Mouse (Mus musculus): ENCODE data around the gene Esrrg. TPM values are rescaled to one million over a fixed set of nuclear protein-coding genes. Genes with fewer than 3 reads are reported as not detected.

Esrrg gene
- polyA plus RNA-seq, 1 experiment from 2014 or later: 27.1 TPM

GRCm38 (mm10) chr1:187825421-187826097 is 217.0 kb downstream of the Esrrg start:
- H3K9me3 ChIP-seq (replicated peaks): no peaks in the 10 kb centered on the region
- H3K4me3 ChIP-seq (replicated peaks): no peak overlapping the region
- H3K4me1 ChIP-seq: peaks cover 43% of the 10 kb centered on the region
- 76% methylated on average over 9 of the region's 9 CpGs for WGBS
- H3K4me2 ChIP-seq: no peak overlapping the region
- H3K27ac ChIP-seq: peak overlapping the region; percentile 29; the same call in 1 of the 2 replicates
- ATAC-seq (replicated peaks; ENCODE audit: low FRiP score): no peak
- no peak overlapping the region for H3K9ac ChIP-seq
- no peaks in the 10 kb centered on the region for H3K36me3 ChIP-seq
- H3K27me3 ChIP-seq: no peaks in the 10 kb centered on the region

DNA sequence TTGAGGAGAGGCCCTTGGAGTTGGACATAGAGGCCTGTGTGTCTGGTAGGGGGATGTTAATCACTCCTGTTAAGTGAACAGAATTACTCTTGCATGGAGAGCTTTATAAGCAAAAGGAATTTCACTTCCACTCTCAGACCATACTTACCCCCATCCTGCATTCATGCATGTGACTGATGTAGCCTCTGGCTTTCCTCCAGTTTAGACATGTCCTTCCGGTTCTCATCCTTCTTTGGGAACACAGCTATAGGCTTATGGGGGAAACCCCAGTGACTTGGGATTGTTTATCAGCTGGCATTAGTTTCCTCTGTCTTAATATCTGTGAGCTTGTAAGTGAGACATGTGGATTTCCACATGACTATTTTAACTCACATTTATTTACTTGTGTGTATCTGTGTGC is 217.5 kb downstream of the Esrrg start:
- H3K9ac ChIP-seq: no peak overlapping the region
- H3K4me1 ChIP-seq: peaks cover 40% of the 10 kb centered on the region
- H3K27me3 ChIP-seq: no peaks in the 10 kb centered on the region
- H3K27ac ChIP-seq: peak overlapping the region; percentile 29; the same call in 1 of the 2 replicates
- no peak overlapping the region for H3K4me2 ChIP-seq
- ATAC-seq (replicated peaks; ENCODE audit: low FRiP score): no peak
- H3K9me3 ChIP-seq (replicated peaks): no peaks in the 10 kb centered on the region
- H3K36me3 ChIP-seq: no peaks in the 10 kb centered on the region
- no peak overlapping the region for H3K4me3 ChIP-seq (replicated peaks)
- 67% methylated on average over 1 of the region's 1 CpGs for WGBS

DNA sequence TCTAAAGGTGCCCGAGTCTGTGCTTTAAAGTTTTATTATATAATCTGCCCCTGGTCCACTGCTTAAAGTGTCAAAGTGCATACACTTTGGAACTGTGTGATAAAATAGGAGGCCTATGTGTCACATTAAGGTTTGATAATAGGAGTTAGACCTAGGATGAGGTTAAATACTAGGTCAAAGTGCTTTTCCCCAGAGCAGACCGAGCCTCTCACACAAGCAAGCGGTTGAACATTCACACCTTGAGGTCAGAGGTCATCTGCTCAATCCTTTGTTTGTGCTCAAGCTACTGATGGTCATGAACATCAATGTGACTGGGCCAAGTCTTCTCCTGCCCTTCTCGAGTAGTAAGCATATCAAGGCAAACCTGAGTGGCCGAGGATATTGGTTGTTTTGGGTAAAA is 218.3 kb downstream of the Esrrg start:
- no peak overlapping the region for H3K9ac ChIP-seq
- no peaks in the 10 kb centered on the region for H3K9me3 ChIP-seq (replicated peaks)
- peaks cover 38% of the 10 kb centered on the region for H3K4me1 ChIP-seq
- no peak overlapping the region for H3K4me3 ChIP-seq (replicated peaks)
- no peak for ATAC-seq (replicated peaks; ENCODE audit: low FRiP score)
- no peak overlapping the region for H3K4me2 ChIP-seq
- no peak overlapping the region for H3K27ac ChIP-seq
- no peaks in the 10 kb centered on the region for H3K36me3 ChIP-seq
- WGBS: 53% methylated on average over 5 of the region's 5 CpGs
- H3K27me3 ChIP-seq: no peaks in the 10 kb centered on the region

- no peaks in the 10 kb centered on the region for H3K27me3 ChIP-seq
- H3K9me3 ChIP-seq (replicated peaks): no peaks in the 10 kb centered on the region
- H3K27ac ChIP-seq: no peak overlapping the region
- no peaks in the 10 kb centered on the region for H3K36me3 ChIP-seq
- WGBS: 68% methylated on average over 7 of the region's 7 CpGs
- no peak overlapping the region for H3K9ac ChIP-seq
- ATAC-seq (replicated peaks; ENCODE audit: low FRiP score): no peak
- no peak overlapping the region for H3K4me2 ChIP-seq
- peaks cover 30% of the 10 kb centered on the region for H3K4me1 ChIP-seq
- no peak overlapping the region for H3K4me3 ChIP-seq (replicated peaks)
These were observed 222.3 kb downstream of the Esrrg start for GRCm38 (mm10) chr1:187830937-187831336.

DNA sequence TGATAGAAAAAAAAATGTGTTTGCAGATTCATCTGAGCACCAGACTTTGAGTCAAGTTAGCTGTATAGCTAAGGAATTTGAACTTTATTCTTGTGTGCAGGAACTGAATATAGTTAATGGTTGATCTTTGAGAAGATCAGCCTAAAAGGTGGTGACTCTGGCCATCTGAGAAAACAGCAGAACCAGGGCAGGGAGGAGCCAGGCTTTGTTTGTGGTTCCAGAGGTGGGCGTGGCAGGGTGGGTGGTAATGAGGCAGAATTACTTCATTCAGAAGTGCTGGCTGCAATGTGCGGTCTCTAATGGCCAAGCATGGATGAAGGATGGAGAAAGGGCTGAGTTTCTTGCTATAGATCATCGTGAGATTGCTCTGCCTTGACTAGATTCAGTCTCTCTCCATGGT is 224.3 kb downstream of the Esrrg start:
- peak; percentile 60; the same call in 1 of the 2 replicates for ATAC-seq (replicated peaks; ENCODE audit: low FRiP score)
- Histone ChIP-seq H3K27ac (no peak overlapping the region), H3K9ac (no peak overlapping the region), H3K27me3 (no peaks in the 10 kb centered on the region), H3K4me2 (no peak overlapping the region), H3K4me1 (peaks cover 25% of the 10 kb centered on the region), H3K9me3 (replicated peaks) (no peaks in the 10 kb centered on the region), H3K36me3 (no peaks in the 10 kb centered on the region), H3K4me3 (replicated peaks) (no peak overlapping the region)
- 26% methylated on average over 3 of the region's 3 CpGs for WGBS

- Histone ChIP-seq H3K27ac (no peak overlapping the region), H3K36me3 (no peaks in the 10 kb centered on the region), H3K4me3 (replicated peaks) (no peak overlapping the region), H3K27me3 (no peaks in the 10 kb centered on the region), H3K9ac (no peak overlapping the region), H3K4me1 (peaks cover 25% of the 10 kb centered on the region), H3K9me3 (replicated peaks) (no peaks in the 10 kb centered on the region), H3K4me2 (no peak overlapping the region)
- ATAC-seq (replicated peaks; ENCODE audit: low FRiP score): no peak
- WGBS: 89% methylated on average over 3 of the region's 3 CpGs
These were observed 226.0 kb downstream of the Esrrg start for GRCm38 (mm10) chr1:187834576-187834975.

DNA sequence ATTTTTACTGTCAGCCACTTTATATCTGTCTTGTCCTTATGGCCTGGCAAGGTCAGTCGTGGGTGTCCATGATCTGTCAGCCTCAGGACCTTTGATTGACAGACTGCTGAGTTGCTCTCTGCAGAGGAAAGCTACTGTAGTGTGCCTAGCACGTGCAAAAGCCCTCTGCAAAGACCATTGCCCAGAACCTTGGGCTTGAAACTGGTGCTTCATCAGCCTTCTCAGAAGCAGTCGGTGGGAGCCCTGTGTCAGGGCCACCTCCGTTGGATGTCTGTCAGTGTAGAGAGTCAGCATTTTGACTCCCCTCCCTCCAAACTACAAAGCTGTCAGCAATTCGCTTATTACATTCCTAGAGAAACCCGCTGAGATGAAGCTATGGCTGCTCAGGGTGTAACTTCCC is 227.8 kb downstream of the Esrrg start:
- no peak overlapping the region for H3K4me2 ChIP-seq
- H3K4me3 ChIP-seq (replicated peaks): no peak overlapping the region
- H3K27me3 ChIP-seq: no peaks in the 10 kb centered on the region
- 36% methylated on average over 6 of the region's 6 CpGs for WGBS
- no peak for ATAC-seq (replicated peaks; ENCODE audit: low FRiP score)
- no peaks in the 10 kb centered on the region for H3K36me3 ChIP-seq
- H3K9ac ChIP-seq: no peak overlapping the region
- no peak overlapping the region for H3K27ac ChIP-seq
- no peaks in the 10 kb centered on the region for H3K9me3 ChIP-seq (replicated peaks)
- H3K4me1 ChIP-seq: peaks cover 21% of the 10 kb centered on the region

DNA sequence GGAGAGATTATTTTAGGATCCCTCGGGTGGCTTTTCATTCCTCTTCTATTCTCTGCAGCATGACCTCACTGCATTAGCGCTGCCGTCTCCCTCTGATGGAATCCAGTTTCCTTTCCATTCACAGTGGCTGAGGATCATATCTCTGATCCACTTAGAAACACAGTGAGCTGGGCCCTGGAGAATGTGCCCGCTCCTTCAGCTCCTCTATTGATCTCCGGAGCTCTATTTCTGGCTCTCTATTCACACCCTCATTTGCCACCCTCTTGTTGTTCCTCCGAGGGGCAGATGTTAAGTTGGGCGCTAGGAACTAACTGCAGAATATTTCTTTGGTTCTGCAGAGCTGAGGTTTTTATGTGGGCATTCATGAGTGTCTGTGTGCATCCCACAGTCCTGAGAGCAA is 228.3 kb downstream of the Esrrg start:
- Histone ChIP-seq H3K9ac (no peak overlapping the region), H3K27me3 (no peaks in the 10 kb centered on the region), H3K4me2 (no peak overlapping the region), H3K36me3 (no peaks in the 10 kb centered on the region), H3K27ac (no peak overlapping the region), H3K9me3 (replicated peaks) (no peaks in the 10 kb centered on the region), H3K4me1 (peaks cover 19% of the 10 kb centered on the region), H3K4me3 (replicated peaks) (no peak overlapping the region)
- WGBS: 21% methylated on average over 7 of the region's 7 CpGs
- ATAC-seq (replicated peaks; ENCODE audit: low FRiP score): no peak

DNA sequence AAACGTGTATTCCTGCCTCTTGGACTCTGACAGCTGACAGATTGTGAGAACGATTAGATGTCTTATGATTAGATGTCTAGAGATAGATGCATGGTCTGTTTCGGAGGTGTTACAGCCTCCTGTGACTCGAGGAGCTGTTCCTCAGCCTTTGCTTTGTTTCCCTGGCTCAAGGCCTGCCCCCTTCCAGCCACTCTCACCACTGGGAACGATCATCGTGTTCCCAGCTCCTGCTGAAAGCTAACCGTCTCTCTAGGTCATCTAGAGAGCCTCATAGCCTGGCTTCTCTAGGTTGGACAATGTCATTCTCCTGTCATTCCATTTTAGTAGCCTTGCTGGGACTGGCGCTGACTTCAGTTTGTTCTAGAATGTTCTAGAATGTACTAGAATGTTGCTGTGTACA is 233.0 kb downstream of the Esrrg start:
- Histone ChIP-seq H3K4me2 (no peak overlapping the region), H3K9me3 (replicated peaks) (no peaks in the 10 kb centered on the region), H3K4me3 (replicated peaks) (no peak overlapping the region), H3K9ac (no peak overlapping the region), H3K4me1 (peaks cover 10% of the 10 kb centered on the region), H3K36me3 (no peaks in the 10 kb centered on the region), H3K27me3 (no peaks in the 10 kb centered on the region), H3K27ac (no peak overlapping the region)
- 79% methylated on average over 8 of the region's 8 CpGs for WGBS
- no peak for ATAC-seq (replicated peaks; ENCODE audit: low FRiP score)

DNA sequence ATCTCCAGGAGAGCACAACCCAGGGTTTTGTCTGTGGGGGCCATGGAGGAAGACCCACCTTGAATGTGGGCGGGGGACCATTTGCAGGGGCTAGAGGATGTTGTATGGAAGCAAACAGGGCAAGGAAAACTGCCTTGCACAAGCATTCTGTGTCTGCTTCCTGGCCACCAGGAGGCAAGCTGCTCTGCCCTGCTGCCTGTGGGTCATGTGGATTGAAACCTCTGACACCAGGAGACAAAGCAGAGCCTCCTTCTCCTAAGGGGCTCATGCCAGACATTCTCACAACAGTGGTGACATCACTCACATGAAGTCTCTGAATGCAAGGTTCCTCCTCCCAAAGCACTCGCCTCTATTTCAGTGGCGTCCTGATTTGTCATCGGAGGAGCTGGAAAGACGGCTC is 234.1 kb downstream of the Esrrg start:
- Histone ChIP-seq H3K4me1 (peaks cover 9% of the 10 kb centered on the region), H3K27me3 (no peaks in the 10 kb centered on the region), H3K4me3 (replicated peaks) (no peak overlapping the region), H3K27ac (no peak overlapping the region), H3K9ac (no peak overlapping the region), H3K9me3 (replicated peaks) (no peaks in the 10 kb centered on the region), H3K4me2 (no peak overlapping the region), H3K36me3 (no peaks in the 10 kb centered on the region)
- no peak for ATAC-seq (replicated peaks; ENCODE audit: low FRiP score)
- WGBS: 95% methylated on average over 5 of the region's 5 CpGs

DNA sequence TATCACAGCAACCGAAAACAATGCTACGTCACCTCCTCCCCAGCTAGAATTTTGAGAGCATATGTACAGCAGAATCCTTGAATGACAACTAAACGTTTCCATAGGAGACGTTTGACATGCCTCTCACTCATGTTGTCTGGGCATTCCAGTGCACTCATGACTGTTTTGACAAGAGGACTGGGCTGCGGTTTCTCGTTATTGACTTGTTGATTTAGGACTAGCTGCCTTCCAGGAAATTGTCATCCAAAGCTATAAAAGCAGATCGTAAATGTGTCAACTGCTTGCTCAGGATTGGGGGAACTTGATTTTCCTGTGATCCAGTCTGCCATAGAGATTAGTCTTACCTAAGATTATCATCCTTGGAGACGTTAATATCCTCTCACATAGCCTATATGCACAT is 245.6 kb downstream of the Esrrg start:
- Histone ChIP-seq H3K4me3 (replicated peaks) (no peak overlapping the region), H3K9me3 (replicated peaks) (no peaks in the 10 kb centered on the region), H3K4me2 (no peak overlapping the region), H3K27me3 (no peaks in the 10 kb centered on the region), H3K9ac (no peak overlapping the region), H3K36me3 (no peaks in the 10 kb centered on the region), H3K4me1 (peaks cover 7% of the 10 kb centered on the region; the same call in 1 of the 2 replicates), H3K27ac (no peak overlapping the region)
- WGBS: 31% methylated on average over 8 of the region's 8 CpGs
- no peak for ATAC-seq (replicated peaks; ENCODE audit: low FRiP score)

GRCm38 (mm10) chr1:187862339-187862738 is 253.7 kb downstream of the Esrrg start:
- 70% methylated on average over 5 of the region's 5 CpGs for WGBS
- H3K9ac ChIP-seq: no peak overlapping the region
- H3K36me3 ChIP-seq: no peaks in the 10 kb centered on the region
- H3K4me2 ChIP-seq: no peak overlapping the region
- no peaks in the 10 kb centered on the region for H3K27me3 ChIP-seq
- H3K4me1 ChIP-seq: no peaks in the 10 kb centered on the region
- H3K9me3 ChIP-seq (replicated peaks): no peaks in the 10 kb centered on the region
- no peak overlapping the region for H3K4me3 ChIP-seq (replicated peaks)
- no peak for ATAC-seq (replicated peaks; ENCODE audit: low FRiP score)
- no peak overlapping the region for H3K27ac ChIP-seq

DNA sequence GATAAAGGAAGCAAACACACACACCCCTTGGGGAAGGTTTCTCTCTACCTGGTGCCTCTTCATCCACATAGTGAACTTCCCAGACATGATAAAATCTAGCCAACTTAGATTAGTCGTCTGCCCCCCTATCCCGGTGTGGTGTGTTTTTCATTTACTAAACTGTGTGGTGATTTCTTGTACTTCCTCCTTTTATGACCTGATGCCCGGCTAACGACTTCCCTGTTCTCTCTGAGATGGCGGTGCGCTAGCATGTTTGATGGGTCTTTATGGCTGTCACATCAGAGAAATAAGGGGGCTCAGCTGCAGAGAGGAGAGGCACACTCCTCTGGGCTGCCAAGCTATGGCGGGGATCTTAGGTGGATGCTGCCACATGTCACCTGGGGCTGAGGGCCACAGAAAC is 259.8 kb downstream of the Esrrg start:
- no peaks in the 10 kb centered on the region for H3K27me3 ChIP-seq
- no peaks in the 10 kb centered on the region for H3K4me1 ChIP-seq
- no peak overlapping the region for H3K4me3 ChIP-seq (replicated peaks)
- H3K36me3 ChIP-seq: no peaks in the 10 kb centered on the region
- no peak for ATAC-seq (replicated peaks; ENCODE audit: low FRiP score)
- WGBS: 47% methylated on average over 7 of the region's 7 CpGs
- no peak overlapping the region for H3K9ac ChIP-seq
- no peak overlapping the region for H3K27ac ChIP-seq
- H3K4me2 ChIP-seq: no peak overlapping the region
- no peaks in the 10 kb centered on the region for H3K9me3 ChIP-seq (replicated peaks)
